Mouse (Mus musculus) CH12.LX (cell line): ENCODE measurements around the gene Tbc1d2. TPM values are rescaled to one million over a fixed set of nuclear protein-coding genes. Genes with fewer than 3 reads are reported as not detected.

Source experiments
- DNase-seq: peaks from one replicate; pipeline ENCODE4 v3.0.0-alpha.2; 2013; ENCODE audit errors: extremely low read depth
- H3K27ac ChIP-seq: 2 replicates; pipeline ENCODE4 v1.5.1; 2012; ENCODE audit warnings: low read depth, mild to moderate bottlenecking, control low read depth, moderate library complexity; ENCODE audit not compliant: insufficient read depth
- H3K27me3 ChIP-seq: replicated peaks from 2 replicates; pipeline ENCODE3; 2012; ENCODE audit warnings: inconsistent platforms
- H3K36me3 ChIP-seq, 2 experiments: replicated peaks in 1 of 2; 2 replicates each; pipeline versions ENCODE3 to v1.6.1; 2012; ENCODE audit warnings: inconsistent platforms in 1 of 2, low read length in 1 of 2, mild to moderate bottlenecking in 1 of 2, mixed read lengths in 1 of 2, moderate library complexity in 1 of 2; ENCODE audit not compliant: control insufficient read depth in 1 of 2, insufficient read depth in 1 of 2
- H3K4me1 ChIP-seq, 2 experiments: 2 replicates each; pipeline ENCODE4 v1.6.1; 2012; ENCODE audit warnings: inconsistent platforms in 1 of 2, moderate library complexity in 1 of 2; ENCODE audit not compliant: insufficient read depth in 2 of 2, control insufficient read depth in 1 of 2
- H3K4me2 ChIP-seq: 2 replicates; pipeline ENCODE4 v1.6.1; 2012; ENCODE audit warnings: low read depth, mild to moderate bottlenecking, control low read depth; ENCODE audit not compliant: poor library complexity, insufficient read depth, severe bottlenecking
- H3K4me3 ChIP-seq, 3 experiments: fragments of 150-350 bp in 1 of 3; sonication (generic) in 1 of 3; replicated peaks in 1 of 3; 2 replicates each; pipeline versions ENCODE3 to v1.5.1; 2011 to 2012; ENCODE audit warnings: low read depth in 2 of 3, low read length in 2 of 3, mild to moderate bottlenecking in 2 of 3, moderate library complexity in 2 of 3, control low read depth in 1 of 3, improper control_type of control experiment in 1 of 3, inconsistent platforms in 1 of 3, mixed read lengths in 1 of 3; ENCODE audit not compliant: poor library complexity in 1 of 3
- H3K79me2 ChIP-seq: replicated peaks from 2 replicates; pipeline ENCODE4 v1.6.1; 2012; ENCODE audit warnings: mild to moderate bottlenecking, moderate library complexity; ENCODE audit not compliant: control insufficient read depth, poor library complexity, insufficient read depth, severe bottlenecking; ENCODE audit errors: extremely low read depth
- H3K9ac ChIP-seq: 2 replicates; pipeline ENCODE4 v1.6.1; 2012; ENCODE audit warnings: low read depth, mild to moderate bottlenecking, control low read depth, moderate library complexity; ENCODE audit not compliant: insufficient read depth
- H3K9me3 ChIP-seq: replicated peaks from 2 replicates; pipeline ENCODE3; 2012; ENCODE audit warnings: low read length, inconsistent platforms, mixed read lengths
- CHD1 ChIP-seq: IDR thresholded peaks from 2 replicates; pipeline ENCODE4 v1.6.1; 2012; ENCODE audit warnings: low read depth, low read length, improper control_type of control experiment, inconsistent platforms
- EP300 ChIP-seq: IDR thresholded peaks from 2 replicates; pipeline ENCODE4 v1.6.1; 2011; ENCODE audit warnings: low read length, improper control_type of control experiment
- IRF4 ChIP-seq: IDR thresholded peaks from 2 replicates; pipeline ENCODE4 v1.6.1; 2014; ENCODE audit warnings: low read depth, mild to moderate bottlenecking, inconsistent platforms, low read length, improper control_type of control experiment
- KAT2A ChIP-seq: IDR thresholded peaks from 2 replicates; pipeline ENCODE4 v1.6.1; 2012; ENCODE audit warnings: low read length, improper control_type of control experiment, inconsistent platforms; ENCODE audit not compliant: insufficient replicate concordance
- MAFK ChIP-seq: IDR thresholded peaks from 2 replicates; pipeline ENCODE4 v1.6.1; 2011; ENCODE audit warnings: low read length, improper control_type of control experiment; ENCODE audit not compliant: insufficient replicate concordance
- MAX ChIP-seq: IDR thresholded peaks from 2 replicates; pipeline ENCODE4 v1.6.1; 2011; ENCODE audit warnings: low read length, improper control_type of control experiment
- MAZ ChIP-seq: IDR thresholded peaks from 2 replicates; pipeline ENCODE4 v1.6.1; 2012; ENCODE audit warnings: low read depth, mild to moderate bottlenecking, inconsistent platforms, low read length, improper control_type of control experiment, moderate library complexity
- MEF2A ChIP-seq: IDR thresholded peaks from 2 replicates; pipeline ENCODE4 v1.6.1; 2014; ENCODE audit warnings: low read depth, mild to moderate bottlenecking, inconsistent platforms, low read length, improper control_type of control experiment, borderline replicate concordance
- TBP ChIP-seq: conservative IDR thresholded peaks from 2 replicates; pipeline ENCODE4 v1.6.1; 2011; ENCODE audit warnings: low read depth, low read length, improper control_type of control experiment
- USF2 ChIP-seq: conservative IDR thresholded peaks from 2 replicates; pipeline ENCODE4 v1.6.1; 2011; ENCODE audit warnings: low read depth, low read length, improper control_type of control experiment
- ZMIZ1 ChIP-seq: IDR thresholded peaks from 2 replicates; pipeline ENCODE4 v1.6.1; 2012; ENCODE audit warnings: low read depth, mild to moderate bottlenecking, inconsistent platforms, low read length, improper control_type of control experiment
- dilution Hi-C: fragments of 300-500 bp; cut with MboI; formaldehyde crosslinking; loops from 2 replicates; pipeline ENCODE4 v1.14.3; 2020; ENCODE audit warnings: low sequenced_read_pairs; ENCODE audit not compliant: extremely low pct_unique_long_range_greater_than_20kb, extremely low pct_ligation_motif_present
- in situ Hi-C: fragments of 300-500 bp; cut with MboI; formaldehyde crosslinking; loops from 3 replicates; pipeline ENCODE4 v1.14.3; 2019; ENCODE audit warnings: low sequenced_read_pairs, low pct_ligation_motif_present, low pct_unique_long_range_greater_than_20kb, mixed read lengths
- polyA plus RNA-seq: library from polyadenylated mRNA; unstranded; fragments of >175 nt; gene quantifications from 2 replicates; pipeline ENCODE4 v1.2.1, GENCODE M21; 2012; ENCODE audit warnings: low read depth; ENCODE audit not compliant: insufficient read length
- total RNA-seq, 2 experiments: library from RNA; depleted of rRNA; stranded (reverse); fragments of 300-350 nt in 1 of 2; fragments of >200 nt in 1 of 2; gene quantifications; 2 replicates each; pipeline ENCODE4 v1.2.3; 2012 to 2014

Gene Tbc1d2
- total and polyA plus RNA-seq, 3 experiments, result 0.12 to 1.1 (median 0.29) TPM

DNA sequence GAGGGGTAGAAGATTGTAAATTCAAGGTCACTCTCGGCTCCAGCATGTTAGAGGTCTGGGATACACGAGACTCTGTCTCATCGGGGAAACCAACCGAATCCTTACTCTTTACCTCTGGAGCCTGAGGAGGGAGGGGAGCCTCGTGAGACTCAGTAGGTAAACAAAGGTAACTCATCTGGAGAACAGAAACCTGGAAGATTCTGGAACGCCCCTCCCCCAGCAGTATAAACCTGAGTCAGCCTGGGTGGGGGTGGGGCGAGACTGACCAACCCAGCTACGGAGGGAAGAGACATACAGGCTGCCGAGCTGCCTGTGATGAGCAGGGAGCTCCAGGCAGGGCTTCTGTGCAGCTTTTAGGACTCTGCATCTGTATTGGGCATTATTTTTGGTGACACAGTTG is 21.1 kb downstream of the Tbc1d2 start:
- H3K36me3 ChIP-seq, result no peaks in the 10 kb centered on the region
- no peak overlapping the region for H3K4me2 ChIP-seq
- H3K9me3 ChIP-seq, result no peaks in the 10 kb centered on the region
- TF ChIP-seq MAFK (no peak), MAX (no peak), KAT2A (no peak), MEF2A (no peak), EP300 (no peak), USF2 (no peak), TBP (no peak), IRF4 (no peak), CHD1 (no peak)
- no peak for DNase-seq
- no peaks in the 10 kb centered on the region for H3K79me2 ChIP-seq
- H3K27me3 ChIP-seq, result no peaks in the 10 kb centered on the region
- in situ Hi-C loops, result no loop called here
- H3K4me1 ChIP-seq, result peaks cover 0 to 19% of the 10 kb centered on the region in 2 experiments; a peak in 2 of 4 replicates
- H3K27ac ChIP-seq, result no peak overlapping the region
- H3K4me3 ChIP-seq, result no peak overlapping the region
- dilution Hi-C loops, result no loop called here
- H3K9ac ChIP-seq, result no peak overlapping the region

- Histone ChIP-seq H3K4me1 (peaks cover 0 to 19% of the 10 kb centered on the region in 2 experiments; a peak in 2 of 4 replicates), H3K27me3 (no peaks in the 10 kb centered on the region), H3K9me3 (no peaks in the 10 kb centered on the region), H3K4me3 (no peak overlapping the region), H3K27ac (no peak overlapping the region), H3K36me3 (no peaks in the 10 kb centered on the region), H3K4me2 (no peak overlapping the region), H3K9ac (no peak overlapping the region), H3K79me2 (no peaks in the 10 kb centered on the region)
- no peak for DNase-seq
- TF ChIP-seq MAFK (no peak), ZMIZ1 (no peak)
- dilution Hi-C loops (no loop called here), in situ Hi-C loops (no loop called here)
These were observed 21.9 kb downstream of the Tbc1d2 start for GRCm38 (mm10) chr4:46628081-46628480.

- in situ Hi-C loops, result no loop called here
- Histone ChIP-seq H3K27me3 (no peaks in the 10 kb centered on the region), H3K36me3 (no peaks in the 10 kb centered on the region), H3K4me1 (peaks cover 0 to 13% of the 10 kb centered on the region in 2 experiments; a peak in 2 of 4 replicates), H3K27ac (no peak overlapping the region), H3K79me2 (no peaks in the 10 kb centered on the region), H3K4me2 (no peak overlapping the region), H3K9me3 (no peaks in the 10 kb centered on the region), H3K9ac (no peak overlapping the region), H3K4me3 (no peak overlapping the region)
- dilution Hi-C loops, result no loop called here
- no peak for TF ChIP-seq MAZ
- DNase-seq, result no peak
These were observed 24.9 kb downstream of the Tbc1d2 start for GRCm38 (mm10) chr4:46625101-46625500.
